Mouse (Mus musculus): ENCODE measurements at regions not wholly inside any gene's neighbourhood (a gene's known extent, or its start where the extent isn't known, plus 50 kb on each side); places are given as distances from the start of the nearest gene placed in this dataset.

GRCm38 (mm10) chr5:76425680-76426079 lies 58.2 kb upstream of the Gm7271 start:
- no peaks in the 10 kb centered on the region for H3K27me3 ChIP-seq (replicated peaks; ENCODE audit: control insufficient read depth, insufficient read depth, low read length)
- H3K36me3 ChIP-seq (ENCODE audit: control insufficient read depth, insufficient read depth, low read length): no peaks in the 10 kb centered on the region
- no peak overlapping the region for H3K27ac ChIP-seq (ENCODE audit: insufficient read depth, low read depth, low read length)
- 82% methylated on average over 2 of the region's 2 CpGs for WGBS
- H3K4me3 ChIP-seq (ENCODE audit: insufficient read depth, low read depth, low read length): no peak overlapping the region
- DNase-seq: no peak
- H3K4me1 ChIP-seq (ENCODE audit: control insufficient read depth, insufficient read depth, low read length): no peaks in the 10 kb centered on the region
- no peak for TF ChIP-seq CTCF (conservative IDR thresholded peaks at IDR 0.05; ENCODE audit: insufficient read depth, insufficient read length, low read depth, low read length)
- no peak for TF ChIP-seq POLR2A (IDR thresholded peaks at IDR 0.05; ENCODE audit: low read depth, low read length)

DNA sequence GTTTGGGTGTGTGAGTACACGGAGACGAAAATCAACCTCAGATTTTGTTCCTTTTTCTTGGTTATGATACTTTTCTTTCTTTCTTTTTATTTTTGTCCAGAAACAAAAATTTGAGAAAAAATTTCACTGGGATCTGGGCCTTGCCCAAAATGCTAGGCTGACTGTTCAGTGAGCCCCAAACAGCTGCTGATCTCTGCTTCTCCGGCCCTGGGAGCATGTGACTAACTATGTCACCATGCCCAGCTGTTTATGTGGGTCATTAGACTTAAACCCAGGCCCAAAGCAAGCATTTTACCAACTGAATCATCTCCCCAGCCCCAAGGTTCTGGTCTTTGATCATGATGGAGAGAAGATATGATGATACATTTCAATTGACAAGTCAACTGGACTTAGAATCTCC lies 56.3 kb upstream of the Gm7271 start:
- no peak for DNase-seq
- 92% methylated on average over 3 of the region's 3 CpGs for WGBS
- TF ChIP-seq CTCF (conservative IDR thresholded peaks at IDR 0.05; ENCODE audit: insufficient read depth, insufficient read length, low read depth, low read length): no peak
- TF ChIP-seq POLR2A (IDR thresholded peaks at IDR 0.05; ENCODE audit: low read depth, low read length): no peak
- Histone ChIP-seq H3K4me1 (ENCODE audit: control insufficient read depth, insufficient read depth, low read length) (no peaks in the 10 kb centered on the region), H3K36me3 (ENCODE audit: control insufficient read depth, insufficient read depth, low read length) (no peaks in the 10 kb centered on the region), H3K4me3 (ENCODE audit: insufficient read depth, low read depth, low read length) (no peak overlapping the region), H3K27ac (ENCODE audit: insufficient read depth, low read depth, low read length) (no peak overlapping the region), H3K27me3 (replicated peaks; ENCODE audit: control insufficient read depth, insufficient read depth, low read length) (no peaks in the 10 kb centered on the region)

DNA sequence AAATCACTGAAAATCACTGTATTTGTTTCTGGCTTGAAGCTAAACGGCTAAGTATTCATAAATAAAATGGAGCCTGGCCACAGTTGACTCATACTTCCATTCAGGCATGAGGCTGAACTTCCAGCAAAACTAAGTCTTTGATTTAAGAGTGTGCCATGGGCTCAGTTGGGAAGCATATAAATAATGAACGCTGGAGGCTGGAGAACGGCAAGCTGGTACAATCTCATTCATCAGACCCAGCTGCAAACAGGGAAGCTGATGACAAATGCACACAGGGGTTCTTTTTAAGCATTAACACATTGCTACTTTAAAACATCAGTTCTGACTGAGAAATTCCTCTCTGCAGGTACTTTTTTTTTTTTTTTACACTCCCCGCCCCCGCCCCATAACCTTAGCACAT lies 54.4 kb upstream of the Gm7271 start:
- Histone ChIP-seq H3K36me3 (ENCODE audit: control insufficient read depth, insufficient read depth, low read length) (no peaks in the 10 kb centered on the region), H3K27me3 (replicated peaks; ENCODE audit: control insufficient read depth, insufficient read depth, low read length) (no peaks in the 10 kb centered on the region), H3K4me1 (ENCODE audit: control insufficient read depth, insufficient read depth, low read length) (no peaks in the 10 kb centered on the region), H3K4me3 (ENCODE audit: insufficient read depth, low read depth, low read length) (no peak overlapping the region), H3K27ac (ENCODE audit: insufficient read depth, low read depth, low read length) (no peak overlapping the region)
- no peak for DNase-seq
- 65% methylated on average over 5 of the region's 5 CpGs for WGBS
- no peak for TF ChIP-seq CTCF (conservative IDR thresholded peaks at IDR 0.05; ENCODE audit: insufficient read depth, insufficient read length, low read depth, low read length)
- TF ChIP-seq POLR2A (IDR thresholded peaks at IDR 0.05; ENCODE audit: low read depth, low read length): no peak

- no peaks in the 10 kb centered on the region for H3K4me1 ChIP-seq (ENCODE audit: control insufficient read depth, insufficient read depth, low read length)
- H3K27ac ChIP-seq (ENCODE audit: insufficient read depth, low read depth, low read length): no peak overlapping the region
- no peaks in the 10 kb centered on the region for H3K36me3 ChIP-seq (ENCODE audit: control insufficient read depth, insufficient read depth, low read length)
- no peak for TF ChIP-seq CTCF (conservative IDR thresholded peaks at IDR 0.05; ENCODE audit: insufficient read depth, insufficient read length, low read depth, low read length)
- TF ChIP-seq POLR2A (IDR thresholded peaks at IDR 0.05; ENCODE audit: low read depth, low read length): no peak
- WGBS: 80% methylated on average over 2 of the region's 2 CpGs
- H3K27me3 ChIP-seq (replicated peaks; ENCODE audit: control insufficient read depth, insufficient read depth, low read length): no peaks in the 10 kb centered on the region
- no peak for DNase-seq
- H3K4me3 ChIP-seq (ENCODE audit: insufficient read depth, low read depth, low read length): no peak overlapping the region
Measured at GRCm38 (mm10) chr5:76433623-76434022, 50.2 kb upstream of the Gm7271 start.

Data from kidney, adult 2 months (tissue).